Mouse (Mus musculus): ENCODE results near the gene Slc25a15. TPM values are rescaled to one million over a fixed set of nuclear protein-coding genes. Genes with fewer than 3 reads are reported as not detected.
A peak's percentile ranks its signal among the peaks of the same experiment; 100 is the strongest.

Gene Slc25a15
- polyA plus RNA-seq, 2 experiments, result 9.2 to 17.2 TPM

GRCm38 (mm10) chr8:22403235-22403634 lies 4.8 kb upstream of the Slc25a15 start:
- DNase-seq (ENCODE audit: low spot score), result no peak
- 93% methylated on average over 2 of the region's 2 CpGs for whole genome bisulfite sequencing
- no peak for TF ChIP-seq POLR2A (IDR thresholded peaks at IDR 0.05; ENCODE audit: borderline replicate concordance, extremely low read depth, insufficient read depth, insufficient read length)

GRCm38 (mm10) chr8:22400593-22400992 lies 2.2 kb upstream of the Slc25a15 start:
- Histone ChIP-seq H3K4me1 (ENCODE audit: control insufficient read depth, insufficient read depth, low read length) (peaks cover 6% of the 10 kb centered on the region; the same call in 1 of the 2 replicates), H3K9me3 (ENCODE audit: control insufficient read depth, low read length) (no peaks in the 10 kb centered on the region), H3K27me3 (ENCODE audit: control insufficient read depth, insufficient read depth, low read length) (no peaks in the 10 kb centered on the region), H3K27ac (replicated peaks; ENCODE audit: low read depth, low read length) (no peak overlapping the region), H3K4me3 (replicated peaks; ENCODE audit: low read length) (no peak overlapping the region), H3K9ac (ENCODE audit: low read depth, low read length, severe bottlenecking) (no peak overlapping the region), H3K36me3 (ENCODE audit: control insufficient read depth, insufficient read depth, low read length) (no peaks in the 10 kb centered on the region), H3K4me2 (replicated peaks; ENCODE audit: low read depth, low read length, severe bottlenecking) (no peak overlapping the region)
- no peak for TF ChIP-seq POLR2A (IDR thresholded peaks at IDR 0.05; ENCODE audit: borderline replicate concordance, extremely low read depth, insufficient read depth, insufficient read length)
- ATAC-seq (ENCODE audit: low FRiP score, low read depth) (no peak), DNase-seq (ENCODE audit: low spot score) (no peak)
- WGBS, result 84% methylated on average over 4 of the region's 4 CpGs

More at GRCm38 (mm10) chr8:22403235-22403634, 4.8 kb upstream of the Slc25a15 start:
- no peaks in the 10 kb centered on the region for H3K27me3 ChIP-seq (ENCODE audit: control insufficient read depth, insufficient read depth, low read length)
- H3K36me3 ChIP-seq (ENCODE audit: control insufficient read depth, insufficient read depth, low read length), result no peaks in the 10 kb centered on the region
- ATAC-seq (ENCODE audit: low FRiP score, low read depth), result no peak
- H3K4me1 ChIP-seq (ENCODE audit: control insufficient read depth, insufficient read depth, low read length), result no peaks in the 10 kb centered on the region
- no peaks in the 10 kb centered on the region for H3K9me3 ChIP-seq (ENCODE audit: control insufficient read depth, low read length)
- H3K27ac ChIP-seq (replicated peaks; ENCODE audit: low read depth, low read length), result no peak overlapping the region
- no peak overlapping the region for H3K9ac ChIP-seq (ENCODE audit: low read depth, low read length, severe bottlenecking)
- H3K4me2 ChIP-seq (replicated peaks; ENCODE audit: low read depth, low read length, severe bottlenecking), result no peak overlapping the region
- H3K4me3 ChIP-seq (replicated peaks; ENCODE audit: low read length), result no peak overlapping the region

- 85% methylated on average over 8 of the region's 8 CpGs for WGBS
- Histone ChIP-seq H3K4me1 (ENCODE audit: control insufficient read depth, insufficient read depth, low read length) (peaks cover 6% of the 10 kb centered on the region; the same call in 1 of the 2 replicates), H3K27ac (replicated peaks; ENCODE audit: low read depth, low read length) (peak overlapping the region; percentile 79; the same call in 1 of the 2 replicates), H3K27me3 (ENCODE audit: control insufficient read depth, insufficient read depth, low read length) (no peaks in the 10 kb centered on the region), H3K36me3 (ENCODE audit: control insufficient read depth, insufficient read depth, low read length) (no peaks in the 10 kb centered on the region), H3K4me3 (replicated peaks; ENCODE audit: low read length) (peak overlapping the region; percentile 78), H3K9me3 (ENCODE audit: control insufficient read depth, low read length) (no peaks in the 10 kb centered on the region), H3K9ac (ENCODE audit: low read depth, low read length, severe bottlenecking) (no peak overlapping the region; the same call in 1 of the 2 replicates), H3K4me2 (replicated peaks; ENCODE audit: low read depth, low read length, severe bottlenecking) (peak overlapping the region; percentile 83)
- ATAC-seq (ENCODE audit: low FRiP score, low read depth), result no peak
- no peak for TF ChIP-seq POLR2A (IDR thresholded peaks at IDR 0.05; ENCODE audit: borderline replicate concordance, extremely low read depth, insufficient read depth, insufficient read length)
- no peak for DNase-seq (ENCODE audit: low spot score)
Observed at GRCm38 (mm10) chr8:22399285-22399880, 986 bp upstream of the Slc25a15 start.

GRCm38 (mm10) chr8:22397811-22398141 lies 621 bp downstream of the Slc25a15 start:
- peak overlapping the region; percentile 83 for H3K4me2 ChIP-seq (replicated peaks; ENCODE audit: low read depth, low read length, severe bottlenecking)
- peaks cover 6% of the 10 kb centered on the region; the same call in 1 of the 2 replicates for H3K4me1 ChIP-seq (ENCODE audit: control insufficient read depth, insufficient read depth, low read length)
- no peak for TF ChIP-seq POLR2A (IDR thresholded peaks at IDR 0.05; ENCODE audit: borderline replicate concordance, extremely low read depth, insufficient read depth, insufficient read length)
- WGBS, result under 1% methylated on average over 13 of the region's 13 CpGs
- peak; percentile 13; the same call in 1 of the 2 replicates for ATAC-seq (ENCODE audit: low FRiP score, low read depth)
- no peaks in the 10 kb centered on the region for H3K9me3 ChIP-seq (ENCODE audit: control insufficient read depth, low read length)
- H3K27ac ChIP-seq (replicated peaks; ENCODE audit: low read depth, low read length), result peak overlapping the region; percentile 64; the same call in 1 of the 2 replicates
- DNase-seq (ENCODE audit: low spot score), result peak; percentile 3
- H3K36me3 ChIP-seq (ENCODE audit: control insufficient read depth, insufficient read depth, low read length), result 0 out of 2 replicates have a peak, but pooled peaks cover 7% of the 10 kb centered on the region
- H3K4me3 ChIP-seq (replicated peaks; ENCODE audit: low read length), result peak overlapping the region; percentile 78
- no peaks in the 10 kb centered on the region for H3K27me3 ChIP-seq (ENCODE audit: control insufficient read depth, insufficient read depth, low read length)
- H3K9ac ChIP-seq (ENCODE audit: low read depth, low read length, severe bottlenecking), result peak overlapping the region; percentile 74

GRCm38 (mm10) chr8:22395256-22395655 lies 3.1 kb downstream of the Slc25a15 start:
- H3K9me3 ChIP-seq (ENCODE audit: control insufficient read depth, low read length), result no peaks in the 10 kb centered on the region
- H3K27me3 ChIP-seq (ENCODE audit: control insufficient read depth, insufficient read depth, low read length), result no peaks in the 10 kb centered on the region
- H3K4me3 ChIP-seq (replicated peaks; ENCODE audit: low read length), result no peak overlapping the region
- H3K4me2 ChIP-seq (replicated peaks; ENCODE audit: low read depth, low read length, severe bottlenecking), result no peak overlapping the region
- ATAC-seq (ENCODE audit: low FRiP score, low read depth), result no peak
- WGBS, result 90% methylated on average over 8 of the region's 8 CpGs
- H3K27ac ChIP-seq (replicated peaks; ENCODE audit: low read depth, low read length), result no peak overlapping the region
- H3K4me1 ChIP-seq (ENCODE audit: control insufficient read depth, insufficient read depth, low read length), result peaks cover 6% of the 10 kb centered on the region; the same call in 1 of the 2 replicates
- 0 out of 2 replicates have a peak, but pooled peaks cover 10% of the 10 kb centered on the region for H3K36me3 ChIP-seq (ENCODE audit: control insufficient read depth, insufficient read depth, low read length)
- no peak for TF ChIP-seq POLR2A (IDR thresholded peaks at IDR 0.05; ENCODE audit: borderline replicate concordance, extremely low read depth, insufficient read depth, insufficient read length)
- no peak overlapping the region for H3K9ac ChIP-seq (ENCODE audit: low read depth, low read length, severe bottlenecking)
- DNase-seq (ENCODE audit: low spot score), result no peak

Measured in limb, embryonic 14.5 days (tissue).